Mouse (Mus musculus) liver, embryonic 16.5 days (tissue): ENCODE measurements around the gene 4930518I15Rik. TPM values are rescaled to one million over a fixed set of nuclear protein-coding genes. Genes with fewer than 3 reads are reported as not detected.

Experiments used
- ATAC-seq: fragments of 200-750 bp; cut with Nextera tagmentation; 2 replicates; pipeline ENCODE4 v1.8.0; 2017; ENCODE audit warnings: low read depth, mild to moderate bottlenecking, moderate number of reproducible peaks, moderate library complexity
- H3K27ac ChIP-seq: fragments of 300-500 bp; sonication (generic); 2 replicates; pipeline ENCODE4 v1.5.1; 2014; ENCODE audit warnings: mild to moderate bottlenecking, low read length
- H3K27me3 ChIP-seq: fragments of 300-500 bp; sonication (generic); 2 replicates; pipeline ENCODE4 v1.6.1; 2014; ENCODE audit warnings: low read depth, low read length, mixed read lengths; ENCODE audit not compliant: control insufficient read depth, insufficient read depth
- H3K36me3 ChIP-seq: fragments of 300-500 bp; sonication (generic); 2 replicates; pipeline ENCODE4 v1.6.1; 2014; ENCODE audit warnings: mild to moderate bottlenecking; ENCODE audit not compliant: control insufficient read depth, insufficient read depth
- H3K4me1 ChIP-seq: fragments of 300-500 bp; sonication (generic); 2 replicates; pipeline ENCODE4 v1.6.1; 2014; ENCODE audit warnings: low read depth, low read length, mixed read lengths; ENCODE audit not compliant: control insufficient read depth
- H3K4me2 ChIP-seq: fragments of 300-500 bp; sonication (generic); 2 replicates; pipeline ENCODE4 v1.6.1; 2014; ENCODE audit warnings: low read depth, low read length, mixed read lengths
- H3K4me3 ChIP-seq: fragments of 300-500 bp; sonication (generic); 2 replicates; pipeline ENCODE4 v1.5.1; 2014; ENCODE audit warnings: low read depth, mild to moderate bottlenecking, low read length
- H3K9ac ChIP-seq: fragments of 300-500 bp; sonication (generic); 2 replicates; pipeline ENCODE4 v1.6.1; 2014; ENCODE audit warnings: low read depth, low read length
- H3K9me3 ChIP-seq: fragments of 300-500 bp; sonication (generic); replicated peaks from 2 replicates; pipeline ENCODE4 v1.6.1; 2016; ENCODE audit warnings: low read length; ENCODE audit not compliant: control insufficient read depth
- WGBS: fragments of 180-500 bp; shearing (Covaris S2); extraction: QIAGEN DNeasy Blood & Tissue Kit; methylation state at CpG from one replicate; pipeline ENCODE4 v1.1.7; 2014; ENCODE audit not compliant: insufficient replicate concordance; 5-methylcytosine and 5-hydroxymethylcytosine counted together
- polyA plus RNA-seq: library from polyadenylated mRNA; unstranded; fragments of >200 nt; fragmentation: Nextera tagmentation; extraction: Ambion mirVana; gene quantifications from 2 replicates; pipeline ENCODE4 v1.2.1, GENCODE M21; 2015

The 4930518I15Rik gene
- polyA plus RNA-seq, 1 experiment from 2014 or later = 2.1 TPM

DNA sequence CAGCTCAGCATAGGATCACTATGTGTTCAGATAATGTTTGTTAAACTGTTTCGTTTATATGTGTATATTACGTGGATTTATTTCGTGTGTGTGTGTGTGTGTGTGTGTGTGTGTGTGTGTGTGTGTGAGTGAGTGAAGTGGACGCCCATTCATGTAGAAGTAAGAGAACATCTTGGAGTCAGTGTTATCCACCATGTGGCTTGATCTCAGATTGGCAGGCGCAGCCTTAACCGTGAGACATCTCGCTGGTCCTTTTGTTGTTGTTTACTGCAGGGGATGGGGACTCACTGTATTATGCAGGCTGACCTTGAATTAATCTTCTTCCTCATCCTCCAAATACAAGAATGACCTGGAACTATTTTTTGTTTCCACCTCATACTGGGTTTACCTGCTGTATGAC, 11.8 kb upstream of the 4930518I15Rik start:
- H3K9me3 ChIP-seq = no peaks in the 10 kb centered on the region
- peaks cover 46% of the 10 kb centered on the region for H3K36me3 ChIP-seq
- H3K27ac ChIP-seq = no peak overlapping the region
- peaks cover 33% of the 10 kb centered on the region for H3K4me1 ChIP-seq
- no peaks in the 10 kb centered on the region for H3K27me3 ChIP-seq
- WGBS = 76% methylated on average over 7 of the region's 7 CpGs
- H3K4me2 ChIP-seq = no peak overlapping the region
- H3K9ac ChIP-seq = no peak overlapping the region
- ATAC-seq = no peak
- H3K4me3 ChIP-seq = no peak overlapping the region

DNA sequence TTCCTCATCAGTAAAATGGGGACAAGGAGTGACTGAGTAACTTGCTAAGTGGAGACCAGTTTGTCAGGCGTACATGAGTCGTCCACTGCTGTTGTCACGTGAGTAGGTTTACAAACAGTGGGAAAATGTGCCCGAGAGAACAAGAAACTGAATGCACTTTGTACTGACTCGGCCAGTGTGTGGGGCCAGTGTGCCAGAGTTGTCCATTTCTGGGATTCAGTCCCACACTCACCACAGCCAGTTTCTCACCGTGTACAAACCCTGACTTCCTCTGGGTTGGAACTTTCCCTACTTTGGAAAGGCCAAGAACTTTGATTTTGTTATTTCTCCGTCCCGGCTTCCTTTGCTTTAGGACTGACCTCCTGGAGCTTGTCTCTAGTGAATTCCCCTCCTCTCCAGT, 11.2 kb upstream of the 4930518I15Rik start:
- peak; percentile 27; the same call in 1 of the 2 replicates for ATAC-seq
- H3K4me1 ChIP-seq = peaks cover 35% of the 10 kb centered on the region
- WGBS = 69% methylated on average over 8 of the region's 8 CpGs
- no peaks in the 10 kb centered on the region for H3K27me3 ChIP-seq
- H3K27ac ChIP-seq = no peak overlapping the region
- H3K9me3 ChIP-seq = no peaks in the 10 kb centered on the region
- H3K4me3 ChIP-seq = no peak overlapping the region
- H3K4me2 ChIP-seq = no peak overlapping the region
- H3K9ac ChIP-seq = no peak overlapping the region
- peaks cover 41% of the 10 kb centered on the region for H3K36me3 ChIP-seq

DNA sequence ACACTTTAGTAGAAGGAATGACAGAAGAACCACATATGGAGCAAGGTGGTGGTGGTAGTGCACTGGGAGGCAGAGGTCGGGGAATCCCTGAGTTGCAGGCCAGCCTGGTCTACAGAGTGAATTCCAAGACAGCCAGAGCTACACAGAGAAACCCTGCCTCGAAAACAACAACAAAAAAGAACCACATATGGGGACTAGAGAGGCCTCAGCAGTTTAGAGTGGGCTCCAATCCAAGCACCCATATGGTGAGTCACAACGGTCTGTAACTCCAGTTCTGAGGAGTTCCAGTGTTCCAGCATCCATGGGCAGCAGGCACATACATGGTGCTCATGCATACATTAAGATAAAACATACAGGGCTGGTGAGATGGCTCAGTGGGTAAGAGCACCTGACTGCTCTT, 6.7 kb upstream of the 4930518I15Rik start:
- 72% methylated on average over 3 of the region's 3 CpGs for WGBS

DNA sequence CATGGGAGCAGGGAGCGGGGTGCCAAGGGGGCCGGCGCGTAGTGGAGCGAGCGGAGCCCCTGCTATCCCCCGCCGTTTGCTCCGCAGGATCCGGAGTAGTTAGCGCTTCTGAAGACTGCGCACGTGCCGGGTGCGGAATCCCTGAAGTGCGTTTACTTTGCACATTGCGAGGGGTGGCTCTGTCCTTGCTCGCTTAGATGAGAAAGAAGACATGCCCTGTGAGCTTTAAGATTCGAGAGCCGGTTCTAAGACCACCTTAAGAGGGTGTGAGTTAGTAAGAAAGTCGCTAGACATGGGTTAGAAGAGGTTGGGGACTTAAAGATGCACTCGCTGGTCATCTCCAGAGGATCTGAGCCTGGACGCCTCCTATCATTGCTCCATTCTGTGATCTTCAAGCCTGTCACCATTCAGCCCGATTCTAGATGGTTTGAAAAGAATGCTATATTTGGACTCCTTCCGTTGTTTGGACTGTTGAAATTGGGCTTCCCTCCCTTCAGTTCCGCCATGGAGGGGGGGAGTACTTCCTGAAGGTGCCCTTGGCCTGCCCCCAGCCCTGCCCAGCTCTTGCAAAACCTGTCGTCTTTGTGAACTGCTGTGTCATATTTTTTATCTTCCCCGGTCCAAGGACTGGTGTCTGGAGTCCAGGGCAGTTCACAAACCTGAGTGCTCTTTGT, 5.9 kb upstream of the 4930518I15Rik start:
- peaks cover 23% of the 10 kb centered on the region for H3K4me1 ChIP-seq
- peak; percentile 21 for ATAC-seq

More for the DNA sequence above, 6.7 kb upstream of the 4930518I15Rik start:
- Histone ChIP-seq H3K9me3 (no peaks in the 10 kb centered on the region), H3K36me3 (peaks cover 21% of the 10 kb centered on the region), H3K27me3 (no peaks in the 10 kb centered on the region), H3K9ac (peak overlapping the region; percentile 99), H3K4me1 (peaks cover 31% of the 10 kb centered on the region), H3K4me3 (peak overlapping the region; percentile 99), H3K4me2 (peak overlapping the region; percentile 84), H3K27ac (peak overlapping the region; percentile 95; the same call in 1 of the 2 replicates)
- no peak for ATAC-seq

DNA sequence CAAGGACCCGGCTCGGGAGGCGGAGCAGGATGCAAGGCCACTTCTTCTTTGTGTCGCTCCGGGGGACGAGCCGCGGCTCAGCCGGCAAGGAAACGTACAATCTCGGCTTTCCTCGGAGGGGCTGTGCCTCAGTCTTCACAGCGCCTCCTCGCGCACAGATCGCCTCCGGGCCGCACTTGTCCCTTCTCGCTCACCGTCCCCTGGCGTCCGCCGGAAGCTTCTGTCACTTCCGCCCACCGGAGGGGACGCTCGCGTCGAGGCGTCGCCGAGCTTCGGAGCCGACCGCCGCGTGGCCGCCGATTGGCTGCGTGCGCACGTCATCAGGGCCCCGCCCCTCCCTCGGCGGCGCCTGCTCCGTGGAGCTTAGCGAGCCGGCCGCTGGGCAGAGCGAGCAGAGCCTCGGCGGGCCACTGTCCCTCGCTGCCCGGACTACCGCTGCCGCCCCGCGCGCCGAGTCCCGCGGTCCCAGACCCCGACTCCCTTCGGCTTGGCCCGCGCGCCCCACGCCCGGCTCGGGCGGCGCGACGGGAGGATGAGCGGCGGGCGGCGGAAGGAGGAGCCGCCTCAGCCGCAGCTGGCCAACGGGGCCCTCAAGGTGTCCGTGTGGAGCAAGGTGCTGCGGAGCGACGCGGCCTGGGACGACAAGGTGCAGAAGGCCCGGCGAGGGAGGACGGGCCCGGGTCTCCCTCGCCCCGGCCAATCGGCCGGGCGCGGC, 5.2 kb upstream of the 4930518I15Rik start, which contains the start of gene Rab5if:
Rab5if (plus strand) TSS at position 357 of the 715 bp plus-strand sequence.
- H3K9ac ChIP-seq = peak within 1 kb of the TSS; percentile 99
- H3K4me1 ChIP-seq = peaks cover 23% of the 10 kb centered on the region
- H3K4me2 ChIP-seq = peak within 1 kb of the TSS; percentile 84
- H3K4me3 ChIP-seq = peak within 1 kb of the TSS; percentile 99
- peak; percentile 95 for ATAC-seq
- WGBS = under 1% methylated on average over 94 of the region's 98 CpGs
- H3K27ac ChIP-seq = peak within 1 kb of the TSS; percentile 95
- H3K9me3 ChIP-seq = no peaks in the 10 kb centered on the region
- no peaks in the 10 kb centered on the region for H3K27me3 ChIP-seq
- peaks cover 21% of the 10 kb centered on the region for H3K36me3 ChIP-seq

More for the DNA sequence above, 5.9 kb upstream of the 4930518I15Rik start:
- H3K27ac ChIP-seq = peak overlapping the region; percentile 95
- no peaks in the 10 kb centered on the region for H3K9me3 ChIP-seq
- WGBS = under 1% methylated on average over 28 of the region's 28 CpGs
- H3K9ac ChIP-seq = peak overlapping the region; percentile 99
- H3K4me3 ChIP-seq = peak overlapping the region; percentile 99
- H3K4me2 ChIP-seq = peak overlapping the region; percentile 84
- no peaks in the 10 kb centered on the region for H3K27me3 ChIP-seq
- H3K36me3 ChIP-seq = peaks cover 21% of the 10 kb centered on the region

DNA sequence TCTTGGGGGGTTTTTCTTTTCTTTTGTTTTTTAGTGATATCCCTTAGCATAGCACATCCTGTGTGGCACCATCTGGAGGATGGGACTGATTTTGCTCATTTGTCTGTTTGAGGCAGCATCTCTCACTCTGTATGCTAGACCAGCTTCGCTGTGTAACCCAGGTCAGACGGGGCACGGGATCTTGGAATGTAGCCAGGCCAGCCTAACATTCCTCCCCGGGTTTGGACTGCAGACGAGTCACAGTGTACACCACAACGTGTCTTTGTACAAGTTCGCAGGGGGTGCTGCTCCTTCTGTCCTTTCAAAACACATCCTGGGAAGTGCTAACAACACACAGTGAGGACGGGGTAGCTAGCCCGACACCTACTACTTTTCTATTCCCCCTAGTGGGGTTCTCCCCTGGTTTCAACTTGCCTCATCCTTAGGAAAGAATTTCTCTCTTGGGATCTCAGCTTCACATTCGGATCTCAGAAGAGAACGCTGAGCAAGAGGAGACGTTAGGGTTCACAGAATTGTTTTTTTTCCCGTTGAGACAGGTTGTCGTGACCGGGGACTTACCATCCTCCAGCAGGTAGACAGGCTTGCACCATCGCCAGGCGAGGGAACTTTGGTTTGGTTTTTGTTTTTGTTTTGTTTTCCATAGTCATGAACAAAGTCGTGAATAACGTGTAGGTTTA, 4.4 kb upstream of the 4930518I15Rik start:
- no peaks in the 10 kb centered on the region for H3K9me3 ChIP-seq
- H3K27me3 ChIP-seq = no peaks in the 10 kb centered on the region
- H3K4me2 ChIP-seq = peak overlapping the region; percentile 79
- H3K4me3 ChIP-seq = peak overlapping the region; percentile 99
- WGBS = under 1% methylated on average over 19 of the region's 19 CpGs
- H3K36me3 ChIP-seq = peaks cover 17% of the 10 kb centered on the region
- H3K4me1 ChIP-seq = peaks cover 23% of the 10 kb centered on the region
- H3K27ac ChIP-seq = peak overlapping the region; percentile 91
- peak overlapping the region; percentile 99 for H3K9ac ChIP-seq
- no peak for ATAC-seq

DNA sequence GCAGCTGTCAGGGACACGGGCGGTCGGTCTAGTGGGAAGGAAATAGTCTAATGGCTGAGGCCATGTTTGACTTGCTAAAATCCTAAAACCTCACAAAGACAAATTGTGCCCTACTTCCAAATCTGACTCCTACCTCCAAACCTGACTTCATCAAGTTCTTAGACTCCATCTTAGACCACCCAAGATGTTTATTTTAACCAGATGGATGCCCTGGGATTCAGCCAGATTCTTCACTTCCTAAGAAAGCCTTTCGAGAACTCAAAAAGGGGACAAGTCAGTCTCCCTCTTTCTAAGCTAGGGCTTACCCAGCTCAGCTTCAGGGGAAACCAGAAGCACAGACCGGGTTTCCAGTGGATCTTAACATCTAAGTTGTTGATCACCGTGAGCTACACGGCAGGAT, 925 bp upstream of the 4930518I15Rik start:
- 82% methylated on average over 7 of the region's 7 CpGs for WGBS
- H3K27ac ChIP-seq = no peak overlapping the region

DNA sequence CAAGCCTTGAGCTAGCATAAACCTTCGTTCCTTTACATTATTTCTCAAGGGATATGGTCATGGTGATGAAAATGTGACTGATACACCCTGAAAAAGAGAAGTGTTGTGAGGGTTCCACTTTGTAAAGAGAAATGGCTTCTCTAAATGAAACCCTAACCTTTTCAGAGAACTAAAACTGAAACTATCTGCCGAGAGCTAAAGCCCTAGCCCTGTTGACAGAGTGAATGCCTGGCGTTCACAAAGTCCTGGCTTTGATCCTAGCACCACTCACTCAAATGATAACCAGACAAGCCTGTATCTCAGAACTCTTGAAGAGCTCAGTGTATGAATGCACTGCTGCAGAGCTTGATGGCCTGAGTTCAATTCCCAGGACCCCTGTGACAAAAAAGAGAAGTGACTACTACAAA, 358 bp downstream of the 4930518I15Rik start:
- no peak overlapping the region for H3K4me3 ChIP-seq
- H3K9ac ChIP-seq = no peak overlapping the region
- ATAC-seq = peak; percentile 7; the same call in 1 of the 2 replicates
- H3K9me3 ChIP-seq = no peaks in the 10 kb centered on the region
- H3K36me3 ChIP-seq = no peaks in the 10 kb centered on the region; the same call in none of the 2 replicates
- peaks cover 6% of the 10 kb centered on the region for H3K4me1 ChIP-seq
- 57% methylated on average over 3 of the region's 3 CpGs for WGBS
- H3K27ac ChIP-seq = peak overlapping the region; percentile 58; the same call in 1 of the 2 replicates
- H3K27me3 ChIP-seq = no peaks in the 10 kb centered on the region
- H3K4me2 ChIP-seq = no peak overlapping the region

More for the DNA sequence above, 925 bp upstream of the 4930518I15Rik start:
- Histone ChIP-seq H3K4me3 (no peak overlapping the region), H3K4me2 (no peak overlapping the region), H3K9ac (no peak overlapping the region), H3K4me1 (peaks cover 6% of the 10 kb centered on the region), H3K9me3 (no peaks in the 10 kb centered on the region), H3K27me3 (no peaks in the 10 kb centered on the region), H3K36me3 (no peaks in the 10 kb centered on the region; the same call in none of the 2 replicates)
- ATAC-seq = no peak
